Mouse (Mus musculus) heart, adult 2 months (tissue): ENCODE data around the gene Atp2b2.

Experiments used
- CTCF ChIP-seq: fragments of 200-600 bp; IDR thresholded peaks from 2 replicates; pipeline ENCODE4 v1.8.1; 2022; ENCODE audit warnings: antibody characterized with exemption, mild to moderate bottlenecking, moderate library complexity
- POLR2A ChIP-seq: fragments of 200-500 bp; IDR thresholded peaks from 2 replicates; pipeline ENCODE4 v1.6.1; 2011; ENCODE audit warnings: mild to moderate bottlenecking, low read depth, low read length, control low read depth; ENCODE audit not compliant: insufficient read depth

GRCm38 (mm10) chr6:114011976-114012375 is 30.4 kb downstream of the Atp2b2 start:
- TF ChIP-seq CTCF, result no peak
- TF ChIP-seq POLR2A, result no peak
